Mouse (Mus musculus) CH12.LX (cell line): Measurements from ENCODE around the gene Pla2g2e.

Source experiments
- BHLHE40 ChIP-seq: IDR thresholded peaks from 2 replicates; pipeline ENCODE4 v1.6.1; 2011; ENCODE audit warnings: mild to moderate bottlenecking, low read depth, low read length, improper control_type of control experiment
- CHD2 ChIP-seq: IDR thresholded peaks from 2 replicates; pipeline ENCODE4 v1.6.1; 2011; ENCODE audit warnings: low read length, improper control_type of control experiment
- CTCF ChIP-seq, 2 experiments: IDR thresholded peaks in 1 of 2; conservative IDR thresholded peaks in 1 of 2; 2 replicates each; pipeline ENCODE4 v1.5.1; 2011 to 2012; ENCODE audit warnings: low read depth in 2 of 2, low read length in 2 of 2, improper control_type of control experiment in 1 of 2, inconsistent platforms in 1 of 2, mild to moderate bottlenecking in 1 of 2, moderate library complexity in 1 of 2
- EP300 ChIP-seq: IDR thresholded peaks from 2 replicates; pipeline ENCODE4 v1.6.1; 2011; ENCODE audit warnings: low read length, improper control_type of control experiment
- NELFE ChIP-seq: IDR thresholded peaks from 2 replicates; pipeline ENCODE4 v1.6.1; 2011; ENCODE audit warnings: low read depth, low read length, improper control_type of control experiment
- POLR2A ChIP-seq: IDR thresholded peaks from 2 replicates; pipeline ENCODE4 v1.6.1; 2011; ENCODE audit warnings: low read depth, mild to moderate bottlenecking, improper control_type of control experiment, low read length
- RAD21 ChIP-seq: IDR thresholded peaks from 2 replicates; pipeline ENCODE4 v1.6.1; 2011; ENCODE audit warnings: low read depth, mild to moderate bottlenecking, low read length, improper control_type of control experiment, moderate library complexity
- TCF12 ChIP-seq: IDR thresholded peaks from 2 replicates; pipeline ENCODE4 v1.6.1; 2014; ENCODE audit warnings: low read depth, mild to moderate bottlenecking, inconsistent platforms, low read length, improper control_type of control experiment
- USF1 ChIP-seq: IDR thresholded peaks from 2 replicates; pipeline ENCODE4 v1.6.1; 2014; ENCODE audit warnings: low read depth, mild to moderate bottlenecking, inconsistent platforms, low read length, improper control_type of control experiment
- USF2 ChIP-seq: conservative IDR thresholded peaks from 2 replicates; pipeline ENCODE4 v1.6.1; 2011; ENCODE audit warnings: low read depth, low read length, improper control_type of control experiment
- ZNF384 ChIP-seq: IDR thresholded peaks from 2 replicates; pipeline ENCODE4 v1.6.1; 2012; ENCODE audit warnings: low read depth, low read length, improper control_type of control experiment, inconsistent platforms

- TF ChIP-seq ZNF384 (no peak), USF2 (no peak), TCF12 (no peak), CTCF (conservative IDR thresholded peaks at IDR 0.05 in 1 of 2, IDR thresholded peaks at IDR 0.05 in 1 of 2; ENCODE audit: low read depth in 2 of 2, low read length in 2 of 2) (no peak), EP300 (no peak), CHD2 (no peak), NELFE (no peak), RAD21 (no peak), BHLHE40 (no peak), POLR2A (no peak), USF1 (no peak)
Measured at GRCm38 (mm10) chr4:138889635-138890034, 11.9 kb downstream of the Pla2g2e start.
